ENCODE assay signal across 9 mouse cellular contexts in the genomic region with DNA sequence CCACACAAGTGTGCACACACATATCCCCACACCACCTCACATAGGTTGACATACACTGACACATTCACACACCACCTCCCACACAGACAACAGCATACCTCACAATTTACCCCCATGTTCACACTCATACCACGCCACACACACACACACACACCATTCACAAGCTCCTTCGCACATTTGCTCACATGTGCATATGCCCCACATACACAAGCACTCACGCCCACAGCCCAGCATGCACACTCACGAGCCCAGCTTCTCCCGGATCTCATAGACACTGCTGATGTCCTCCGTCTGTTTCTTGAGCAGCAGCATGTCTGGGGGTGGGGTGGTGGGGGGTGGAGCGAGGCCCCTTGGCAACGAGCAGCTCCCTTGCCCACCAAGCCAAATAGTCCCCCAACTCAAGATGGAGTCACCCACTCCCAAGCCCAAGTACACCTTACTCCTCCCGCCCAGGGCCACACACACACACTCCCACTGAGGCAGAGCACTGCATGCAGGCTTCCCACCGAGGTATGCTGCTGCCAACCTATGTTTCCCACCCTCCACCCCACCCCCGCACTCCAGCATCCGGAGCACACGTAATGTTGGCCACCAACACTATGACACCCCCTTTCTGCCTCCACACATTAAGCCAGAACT. TPM values are rescaled to one million over a fixed set of nuclear protein-coding genes. Genes with fewer than 3 reads are reported as not detected.
DNase-seq lines count a peak whose midpoint lies in the region; ATAC-seq and TF ChIP-seq lines count a peak whose summit lies in the region.
"Had no signal": no experiment of that assay in that cellular context is flagged by ENCODE, and none has a peak within 500 bp of the region (broad histone marks: within the 10 kb centered on the region; RNA-seq: fewer than 3 reads in every experiment).

No protein-coding gene starts in this region.

- peak overlapping the region; percentile 65 for H3K4me2 ChIP-seq in forebrain, embryonic 11.5 days (ENCODE audit: low read depth, low read length, severe bottlenecking)
- H3K4me2 ChIP-seq in hindbrain, postnatal 0 days (ENCODE audit: low read depth, low read length), result peak overlapping the region; percentile 60

- H3K9ac ChIP-seq in forebrain, embryonic 11.5 days (ENCODE audit: low read length), result no peak overlapping the region
- peak overlapping the region; percentile 67 for H3K9ac ChIP-seq in hindbrain, postnatal 0 days (replicated peaks; ENCODE audit: low read length)

- peak in 1 of 2 experiments; percentile 24 for DNase-seq in left cerebral cortex, adult 2 months (ENCODE audit: extremely low spot score in 1 of 2, low spot score in 2 of 2)
- DNase-seq in left cerebral cortex, adult 11 months (ENCODE audit: low spot score), result no peak
- no peak for DNase-seq in forebrain, embryonic 11.5 days (ENCODE audit: low spot score)
- DNase-seq in hindbrain, postnatal 0 days (ENCODE audit: low spot score), result peak; percentile 23
- no peak for DNase-seq in ovary, adult 18-20 months (ENCODE audit: low spot score)
- DNase-seq in spleen, postnatal 14 days (ENCODE audit: low spot score in 2 of 2), result no peak
- DNase-seq in spleen, postnatal 36 days (ENCODE audit: low spot score in 2 of 2), result no peak

- H3K9me3 ChIP-seq in forebrain, embryonic 11.5 days (ENCODE audit: control insufficient read depth, low read length), result no peaks in the 10 kb centered on the region
- no peaks in the 10 kb centered on the region for H3K9me3 ChIP-seq in hindbrain, postnatal 0 days (ENCODE audit: low read length)

- intact Hi-C loops in left cerebral cortex, adult 2 months (cut with DNase I), result loop anchor here (10.0 kb wide), 1 partner anchor 434 kb away; the partner anchor contains the start of gene F8a

- no peak for TF ChIP-seq CTCF in left cerebral cortex, adult 2 months (IDR thresholded peaks at IDR 0.05)
- no peak for TF ChIP-seq CTCF in hindbrain, postnatal 0 days (IDR thresholded peaks at IDR 0.05; ENCODE audit: low read depth)
- no peak for TF ChIP-seq CTCF in olfactory bulb, adult 2 months (IDR thresholded peaks at IDR 0.05; ENCODE audit: insufficient read depth, low read depth, low read length)

- H3K36me3 ChIP-seq in forebrain, embryonic 11.5 days (ENCODE audit: control insufficient read depth, insufficient read depth, low read length), result no peaks in the 10 kb centered on the region
- no peaks in the 10 kb centered on the region for H3K36me3 ChIP-seq in hindbrain, postnatal 0 days (ENCODE audit: insufficient read depth, low read length)

- ATAC-seq in forebrain, embryonic 11.5 days (replicated peaks; ENCODE audit: low FRiP score), result peak; percentile 28
- ATAC-seq in hindbrain, postnatal 0 days, result peak; percentile 42

- WGBS in forebrain, embryonic 11.5 days, result 60% methylated on average over 13 of the region's 13 CpGs
- 47% methylated on average over 13 of the region's 13 CpGs for WGBS in hindbrain, postnatal 0 days
- WGBS in olfactory bulb, adult 2 months, result 42% methylated on average over 13 of the region's 13 CpGs

- no peak for TF ChIP-seq POLR2A in olfactory bulb, adult 2 months (IDR thresholded peaks at IDR 0.05; ENCODE audit: insufficient read depth, low read depth, low read length)

- no peaks in the 10 kb centered on the region for H3K27me3 ChIP-seq in forebrain, embryonic 11.5 days (ENCODE audit: control insufficient read depth, insufficient read depth, low read length)
- H3K27me3 ChIP-seq in hindbrain, postnatal 0 days (ENCODE audit: insufficient read depth, low read length), result no peaks in the 10 kb centered on the region

- no peaks in the 10 kb centered on the region for H3K4me1 ChIP-seq in forebrain, embryonic 11.5 days (replicated peaks; ENCODE audit: control insufficient read depth, insufficient read depth, low read length)
- H3K4me1 ChIP-seq in hindbrain, postnatal 0 days (ENCODE audit: insufficient read depth, low read length), result no peaks in the 10 kb centered on the region
- peaks cover 16% of the 10 kb centered on the region for H3K4me1 ChIP-seq in olfactory bulb, adult 2 months (ENCODE audit: control insufficient read depth, insufficient read depth, low read length)

- H3K4me3 ChIP-seq in left cerebral cortex, adult 2 months, result peak overlapping the region; percentile 44
- H3K4me3 ChIP-seq in forebrain, embryonic 11.5 days (ENCODE audit: low read depth, low read length), result peak overlapping the region; percentile 44
- H3K4me3 ChIP-seq in hindbrain, postnatal 0 days (ENCODE audit: low read length), result peak overlapping the region; percentile 46
- H3K4me3 ChIP-seq in olfactory bulb, adult 2 months (ENCODE audit: insufficient read depth, low read depth, low read length), result peak overlapping the region; percentile 62

- peak overlapping the region; percentile 88 for H3K27ac ChIP-seq in left cerebral cortex, adult 2 months
- H3K27ac ChIP-seq in forebrain, embryonic 11.5 days (ENCODE audit: low read depth, low read length), result no peak overlapping the region
- peak overlapping the region; percentile 80 for H3K27ac ChIP-seq in hindbrain, postnatal 0 days
- peak overlapping the region; percentile 53; the same call in 1 of the 2 replicates for H3K27ac ChIP-seq in olfactory bulb, adult 2 months (ENCODE audit: insufficient read depth, low read depth, low read length)

RNA-seq across cellular contexts. Expression of gene Pnck, which starts 0.9 kb away (rescaled TPM):
- 10 to 100 TPM; 93.4 to 98.8 TPM for total RNA-seq in left cerebral cortex, adult 2 months (2021)
- polyA plus RNA-seq in forebrain, embryonic 11.5 days (2014; fragmentation: Nextera tagmentation; extraction: Ambion mirVana), result 11.1 and 17.4 TPM in 2 replicates
- 109 and 116 TPM in 2 replicates for total RNA-seq in hindbrain, postnatal 0 days (2014; rRNA removed)
- polyA plus RNA-seq in hindbrain, postnatal 0 days (2015; fragmentation: Nextera tagmentation; extraction: Ambion mirVana), result 145 and 149 TPM in 2 replicates
- polyA plus RNA-seq in olfactory bulb, adult 2 months (2012; ENCODE audit: insufficient read depth, insufficient read length, low replicate concordance, missing spikeins), result not detected in 2 replicates

RNA-seq across cellular contexts. Expression of gene Slc6a8, which starts 13.9 kb away (rescaled TPM):
- total RNA-seq in left cerebral cortex, adult 2 months (2021), result 100 to 1,000 TPM in 1 of 2 experiments, 10 to 100 TPM in 1; 98.4 to 119 TPM
- polyA plus RNA-seq in forebrain, embryonic 11.5 days (2014; fragmentation: Nextera tagmentation; extraction: Ambion mirVana), result 7.5 and 9.0 TPM in 2 replicates
- 60.6 and 61.1 TPM in 2 replicates for total RNA-seq in hindbrain, postnatal 0 days (2014; rRNA removed)
- polyA plus RNA-seq in hindbrain, postnatal 0 days (2015; fragmentation: Nextera tagmentation; extraction: Ambion mirVana), result 7.6 and 8.2 TPM in 2 replicates
- 112 TPM in 1 of 2 replicates, not detected in the other for polyA plus RNA-seq in olfactory bulb, adult 2 months (2012; ENCODE audit: insufficient read depth, insufficient read length, low replicate concordance, missing spikeins)
- total RNA-seq: hematopoietic stem cell, adult 5-6 weeks had no signal

RNA-seq across cellular contexts. Expression of gene Dusp9, which starts 19.8 kb away (rescaled TPM):
- under 1 TPM; 0.68 to 0.70 TPM for total RNA-seq in left cerebral cortex, adult 2 months (2021)
- 4.5 and 5.5 TPM in 2 replicates for polyA plus RNA-seq in forebrain, embryonic 11.5 days (2014; fragmentation: Nextera tagmentation; extraction: Ambion mirVana)
- 2.3 and 3.3 TPM in 2 replicates for total RNA-seq in hindbrain, postnatal 0 days (2014; rRNA removed)
- polyA plus RNA-seq in hindbrain, postnatal 0 days (2015; fragmentation: Nextera tagmentation; extraction: Ambion mirVana), result 1.1 and 1.3 TPM in 2 replicates
- not detected in 2 replicates for polyA plus RNA-seq in olfactory bulb, adult 2 months (2012; ENCODE audit: insufficient read depth, insufficient read length, low replicate concordance, missing spikeins)

RNA-seq across cellular contexts. Expression of gene Bcap31, which starts 56.9 kb away (rescaled TPM):
- 10 to 100 TPM; 74.8 to 90.1 TPM for total RNA-seq in left cerebral cortex, adult 2 months (2021)
- polyA plus RNA-seq in forebrain, embryonic 11.5 days (2014; fragmentation: Nextera tagmentation; extraction: Ambion mirVana), result 128 and 135 TPM in 2 replicates
- 50.1 and 50.6 TPM in 2 replicates for total RNA-seq in hindbrain, postnatal 0 days (2014; rRNA removed)
- 150 and 157 TPM in 2 replicates for polyA plus RNA-seq in hindbrain, postnatal 0 days (2015; fragmentation: Nextera tagmentation; extraction: Ambion mirVana)
- polyA plus RNA-seq in olfactory bulb, adult 2 months (2012; ENCODE audit: insufficient read depth, insufficient read length, low replicate concordance, missing spikeins), result 255 TPM in 1 of 2 replicates, not detected in the other

RNA-seq across cellular contexts. Expression of gene Abcd1, which starts 57.3 kb away (rescaled TPM):
- 10 to 100 TPM; 11.3 to 12.3 TPM for total RNA-seq in left cerebral cortex, adult 2 months (2021)
- 8.9 and 10.7 TPM in 2 replicates for polyA plus RNA-seq in forebrain, embryonic 11.5 days (2014; fragmentation: Nextera tagmentation; extraction: Ambion mirVana)
- total RNA-seq in hindbrain, postnatal 0 days (2014; rRNA removed), result 16.6 and 18.0 TPM in 2 replicates
- polyA plus RNA-seq in hindbrain, postnatal 0 days (2015; fragmentation: Nextera tagmentation; extraction: Ambion mirVana), result 8.4 and 8.5 TPM in 2 replicates
- polyA plus RNA-seq in olfactory bulb, adult 2 months (2012; ENCODE audit: insufficient read depth, insufficient read length, low replicate concordance, missing spikeins), result not detected in 2 replicates

Comparison
In these comparisons a context has a peak if more than half of its experiments do, and no peak if none do; other contexts are left out.
1. RNA of gene Pnck, which starts 0.9 kb away (polyA plus RNA-seq): 145 to 149 TPM in hindbrain, postnatal 0 days and 11.1 to 17.4 TPM in forebrain, embryonic 11.5 days; not detected in olfactory bulb, adult 2 months; every median in the first group is over 10 times any median in the second.
2. Peak in every context shown above with its lines, with median percentiles within 50 percentile points of each other: H3K4me3 ChIP-seq.